Mouse (Mus musculus): ENCODE data around the gene Retreg1. TPM values are rescaled to one million over a fixed set of nuclear protein-coding genes. Genes with fewer than 3 reads are reported as not detected.
"Not testable (repeated sequence)": the region's sequence is repeated elsewhere in the genome, so short reads cannot be mapped to it uniquely, and the experiment has no call there.

Retreg1 gene
- polyA plus RNA-seq, 1 experiment from 2014 or later, result 1.0 TPM

- no peak for ATAC-seq
- no peaks in the 10 kb centered on the region for H3K9me3 ChIP-seq (replicated peaks)
- H3K4me3 ChIP-seq, result no peak overlapping the region
- H3K36me3 ChIP-seq, result peaks cover 76% of the 10 kb centered on the region
- H3K4me2 ChIP-seq, result no peak overlapping the region
- H3K27ac ChIP-seq, result no peak overlapping the region
- no peaks in the 10 kb centered on the region for H3K4me1 ChIP-seq
- H3K9ac ChIP-seq, result no peak overlapping the region
- WGBS (ENCODE audit: insufficient replicate concordance), result 60% methylated on average over 2 of the region's 2 CpGs
- no peaks in the 10 kb centered on the region for H3K27me3 ChIP-seq (replicated peaks)
Measured at GRCm38 (mm10) chr15:25995521-25995920, 152.5 kb downstream of the Retreg1 start.

DNA sequence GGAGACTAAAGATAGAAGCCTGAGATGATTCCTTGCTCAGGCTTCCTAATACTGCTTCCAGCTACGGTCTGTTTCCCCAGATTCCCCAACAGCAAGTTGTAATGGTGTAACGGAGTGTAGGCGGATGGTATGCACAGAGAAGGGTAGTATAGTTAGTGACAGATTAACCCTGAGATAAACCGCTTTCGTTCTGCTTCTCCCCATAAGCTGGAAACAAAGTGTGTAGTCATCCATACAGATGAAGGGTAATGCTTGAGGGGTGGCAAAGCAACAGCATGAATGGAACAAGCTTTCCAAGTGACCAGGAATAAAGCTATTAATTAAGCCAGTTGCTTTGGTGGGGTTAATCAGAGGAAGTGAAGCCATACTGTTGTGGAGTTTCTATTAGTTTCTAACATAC lies 156.6 kb downstream of the Retreg1 start:
- not testable (repeated sequence) for H3K27ac ChIP-seq; H3K9me3 ChIP-seq (replicated peaks); H3K4me2 ChIP-seq; H3K9ac ChIP-seq; ATAC-seq; H3K27me3 ChIP-seq (replicated peaks); H3K4me1 ChIP-seq; H3K4me3 ChIP-seq
- H3K36me3 ChIP-seq, result peaks cover 40% of the 10 kb centered on the region
- WGBS (ENCODE audit: insufficient replicate concordance), result 74% methylated on average over 5 of the region's 5 CpGs

GRCm38 (mm10) chr15:26008621-26009020 lies 165.6 kb downstream of the Retreg1 start:
- H3K4me1 ChIP-seq, result no peaks in the 10 kb centered on the region
- 68% methylated on average over 3 of the region's 3 CpGs for WGBS (ENCODE audit: insufficient replicate concordance)
- no peak for ATAC-seq

DNA sequence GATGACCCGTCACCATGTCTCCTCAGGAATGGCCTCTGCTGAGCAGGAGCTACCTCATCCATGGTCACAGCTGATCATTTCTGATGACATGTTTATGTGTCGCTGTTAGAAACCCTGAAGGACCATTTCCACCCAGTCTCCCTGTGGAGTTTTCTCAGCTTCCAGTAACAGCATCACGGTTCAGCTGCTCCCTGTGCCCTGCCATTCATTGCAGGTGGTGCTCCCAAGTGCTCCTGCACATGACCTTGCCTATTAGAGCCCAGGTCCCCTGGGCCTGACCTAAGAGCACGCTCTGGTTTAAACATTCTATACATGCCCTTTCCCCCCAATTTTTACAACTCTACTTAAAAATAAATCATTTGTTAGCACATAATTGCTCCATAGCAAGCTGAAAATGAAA lies 169.9 kb downstream of the Retreg1 start:
- Histone ChIP-seq H3K4me2 (no peak overlapping the region), H3K4me1 (no peaks in the 10 kb centered on the region), H3K9ac (no peak overlapping the region), H3K36me3 (no peaks in the 10 kb centered on the region), H3K27me3 (replicated peaks) (no peaks in the 10 kb centered on the region), H3K4me3 (no peak overlapping the region), H3K9me3 (replicated peaks) (no peaks in the 10 kb centered on the region), H3K27ac (no peak overlapping the region)
- ATAC-seq, result no peak
- 65% methylated on average over 4 of the region's 4 CpGs for WGBS (ENCODE audit: insufficient replicate concordance)

More at GRCm38 (mm10) chr15:26008621-26009020, 165.6 kb downstream of the Retreg1 start:
- Histone ChIP-seq H3K4me2 (no peak overlapping the region), H3K36me3 (no peaks in the 10 kb centered on the region), H3K9ac (no peak overlapping the region), H3K27ac (no peak overlapping the region), H3K27me3 (replicated peaks) (no peaks in the 10 kb centered on the region), H3K4me3 (no peak overlapping the region), H3K9me3 (replicated peaks) (no peaks in the 10 kb centered on the region)

GRCm38 (mm10) chr15:26015979-26016665 lies 173.1 kb downstream of the Retreg1 start:
- Histone ChIP-seq H3K4me1 (no peaks in the 10 kb centered on the region), H3K4me2 (no peak overlapping the region), H3K9ac (no peak overlapping the region), H3K4me3 (no peak overlapping the region), H3K27ac (no peak overlapping the region), H3K27me3 (replicated peaks) (no peaks in the 10 kb centered on the region), H3K9me3 (replicated peaks) (no peaks in the 10 kb centered on the region), H3K36me3 (no peaks in the 10 kb centered on the region)
- ATAC-seq, result no peak
- 45% methylated on average over 14 of the region's 14 CpGs for WGBS (ENCODE audit: insufficient replicate concordance)

- Histone ChIP-seq H3K9me3 (replicated peaks) (no peaks in the 10 kb centered on the region), H3K4me1 (no peaks in the 10 kb centered on the region), H3K9ac (no peak overlapping the region), H3K27ac (no peak overlapping the region), H3K36me3 (no peaks in the 10 kb centered on the region), H3K4me2 (no peak overlapping the region), H3K4me3 (no peak overlapping the region), H3K27me3 (replicated peaks) (no peaks in the 10 kb centered on the region)
- WGBS (ENCODE audit: insufficient replicate concordance), result 66% methylated on average over 8 of the region's 8 CpGs
- no peak for ATAC-seq
Measured at GRCm38 (mm10) chr15:26021721-26022120, 178.7 kb downstream of the Retreg1 start.

GRCm38 (mm10) chr15:26022636-26023035 lies 179.7 kb downstream of the Retreg1 start:
- H3K4me1 ChIP-seq, result no peaks in the 10 kb centered on the region
- H3K27ac ChIP-seq, result no peak overlapping the region
- H3K9me3 ChIP-seq (replicated peaks), result no peaks in the 10 kb centered on the region
- no peak overlapping the region for H3K9ac ChIP-seq
- H3K4me3 ChIP-seq, result no peak overlapping the region
- 73% methylated on average over 5 of the region's 5 CpGs for WGBS (ENCODE audit: insufficient replicate concordance)
- H3K27me3 ChIP-seq (replicated peaks), result no peaks in the 10 kb centered on the region
- ATAC-seq, result no peak
- H3K36me3 ChIP-seq, result no peaks in the 10 kb centered on the region
- H3K4me2 ChIP-seq, result no peak overlapping the region

Small RNAs within 50 kb of the gene (microRNA-seq; reads per million reads assigned to microRNA genes)
- not detected for gene Mir7212

Other genes starting within 250 kb of the Retreg1 start
- 7.1 and 7.3 TPM in 2 replicates for gene Myo10, start 220.7 kb upstream of the Retreg1 start, polyA plus RNA-seq (2016; fragmentation: Nextera tagmentation; extraction: Ambion mirVana)
- gene Zfp622, start 141.2 kb downstream of the Retreg1 start, polyA plus RNA-seq (2016; fragmentation: Nextera tagmentation; extraction: Ambion mirVana), result 25.5 and 25.9 TPM in 2 replicates